Mouse (Mus musculus): Measurements from ENCODE around the gene Cdk18.
A peak's percentile ranks its signal among the peaks of the same experiment; 100 is the strongest.

The Cdk18 gene

DNA sequence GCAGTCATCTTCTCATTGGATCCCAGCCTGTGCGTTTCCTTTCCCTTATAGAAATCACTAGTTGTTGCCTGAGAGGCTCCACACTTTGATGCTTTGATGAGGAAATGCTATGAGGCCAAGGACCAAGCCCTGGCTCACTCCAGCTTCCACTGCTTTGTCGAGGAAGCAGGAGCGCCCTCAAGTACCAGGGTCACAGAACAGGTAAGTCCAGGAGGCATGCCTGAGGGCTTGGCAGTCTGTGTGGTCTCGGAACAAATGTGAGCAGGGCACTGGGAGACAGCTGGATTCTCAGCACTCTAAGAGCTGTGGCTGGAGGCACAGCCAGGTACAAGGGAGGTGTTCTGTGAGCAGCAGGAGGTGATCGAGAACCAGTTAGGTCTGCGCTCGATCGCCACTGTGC, 27.1 kb downstream of the Cdk18 start:
- DNase-seq (ENCODE audit: low spot score), result no peak

DNA sequence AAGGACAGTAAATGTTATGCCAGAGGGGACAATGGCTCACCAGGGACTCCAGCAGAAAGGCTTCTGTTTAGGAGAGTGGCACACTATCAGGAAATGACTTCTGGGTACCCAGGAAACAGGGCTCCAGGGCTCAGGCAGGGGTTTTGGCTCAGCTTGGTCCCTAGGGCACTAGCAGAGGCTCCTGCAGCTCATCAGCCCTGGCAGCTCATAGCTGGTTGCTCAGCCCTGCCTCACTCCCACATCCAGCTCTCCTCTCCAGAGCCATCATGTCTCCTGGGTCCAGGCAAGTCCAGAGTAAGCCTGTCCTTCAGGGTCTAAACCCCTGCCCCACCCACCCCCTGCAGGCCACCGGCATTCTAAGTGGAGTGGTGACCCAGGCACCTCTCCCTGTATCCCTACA, 28.1 kb downstream of the Cdk18 start:
- no peak for DNase-seq (ENCODE audit: low spot score)

DNA sequence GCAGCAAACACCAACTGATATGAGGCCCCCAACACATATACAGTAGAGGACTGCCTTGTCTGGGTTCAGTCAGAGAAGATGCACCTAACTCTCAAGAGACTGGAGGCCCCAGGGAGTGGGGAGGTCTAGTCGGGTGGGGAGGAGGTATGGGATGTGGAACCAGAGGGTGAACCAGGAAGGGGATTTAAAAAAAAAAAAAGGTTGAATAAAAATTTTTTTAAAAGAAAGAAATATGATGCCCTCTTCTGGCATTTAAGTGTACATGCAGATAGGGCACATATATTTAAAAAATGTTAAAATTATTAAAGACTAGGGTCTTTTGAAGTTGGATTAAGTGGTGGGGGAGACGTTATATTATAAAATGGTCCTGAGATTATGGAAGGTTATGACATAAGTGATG, 30.1 kb downstream of the Cdk18 start:
- no peak for DNase-seq (ENCODE audit: low spot score)

DNA sequence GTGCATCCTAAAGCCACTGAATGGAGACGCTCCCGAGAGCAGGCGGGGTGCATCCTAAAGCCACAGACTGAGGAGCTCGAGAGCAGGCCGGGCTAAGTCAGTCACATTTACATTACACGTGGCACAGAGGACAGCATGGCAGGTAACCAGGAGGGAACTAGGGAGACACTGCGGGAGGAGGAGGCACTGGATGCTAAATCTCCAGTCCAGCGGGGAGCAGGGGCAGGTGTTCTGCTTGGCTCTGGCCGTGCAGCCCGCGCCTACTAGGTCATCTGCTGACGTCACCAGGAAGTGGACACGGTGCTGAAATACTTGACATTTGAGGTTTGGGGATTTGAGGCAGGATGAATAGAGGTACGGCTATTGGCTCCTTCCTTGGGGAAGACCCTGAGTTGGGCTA, 35.1 kb downstream of the Cdk18 start:
- no peak for DNase-seq (ENCODE audit: low spot score)

DNA sequence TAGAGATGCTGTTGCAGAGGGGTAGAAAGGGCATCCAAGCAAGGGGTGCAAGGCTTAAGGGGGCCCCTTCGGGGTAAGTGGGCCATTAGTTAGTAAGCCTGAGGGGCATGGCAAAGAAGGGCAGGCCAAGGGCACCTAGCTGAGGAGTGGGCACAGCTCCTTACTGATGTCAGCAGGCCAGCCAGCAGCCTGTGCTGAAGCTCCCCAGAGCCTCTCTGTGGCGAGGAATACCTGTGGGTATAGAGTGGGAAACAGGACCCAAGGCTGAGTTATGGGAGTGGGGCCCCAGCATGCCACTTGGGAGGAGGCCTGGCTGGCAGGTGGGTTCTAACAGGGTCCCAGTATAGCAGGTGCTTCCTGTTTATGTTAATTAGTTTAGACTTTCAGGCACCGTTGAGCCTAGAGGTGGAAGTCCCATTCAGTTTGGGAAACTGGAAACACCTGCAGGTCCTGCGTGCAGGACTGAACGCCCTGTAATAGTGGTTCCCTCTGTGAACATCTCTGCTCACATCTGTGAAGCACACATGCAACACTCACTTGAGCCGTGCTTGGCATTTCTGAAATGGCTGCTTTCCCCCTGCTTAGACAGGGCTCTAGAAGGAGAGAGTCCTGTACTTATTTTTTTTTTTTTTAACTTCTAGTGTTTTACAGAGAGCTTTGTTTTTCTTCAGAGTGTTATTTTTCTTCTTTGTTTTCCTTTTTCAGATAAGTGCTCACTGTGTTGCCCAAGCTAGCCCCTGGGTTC, 37.4 kb downstream of the Cdk18 start:
- DNase-seq (ENCODE audit: low spot score), result no peak

DNA sequence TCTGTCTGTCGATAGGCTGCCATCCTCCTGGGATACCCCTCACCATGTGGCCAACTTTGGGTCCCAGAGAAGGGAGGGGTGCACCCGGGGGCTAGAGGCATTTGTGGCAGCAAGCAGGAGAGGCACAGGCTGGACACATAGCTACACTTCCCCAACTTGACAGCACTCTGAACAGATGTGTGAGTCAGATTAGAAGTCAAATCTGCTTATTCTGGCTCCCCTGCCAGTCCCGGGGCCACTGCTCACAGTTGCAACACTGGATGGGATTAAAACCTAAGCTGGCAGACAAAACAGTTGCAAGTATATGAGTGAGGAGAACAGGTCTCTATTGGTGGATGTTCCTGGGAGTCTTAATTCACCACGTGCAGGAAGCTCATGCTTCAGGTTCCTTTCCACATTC, 39.7 kb downstream of the Cdk18 start:
- DNase-seq (ENCODE audit: low spot score), result no peak

DNA sequence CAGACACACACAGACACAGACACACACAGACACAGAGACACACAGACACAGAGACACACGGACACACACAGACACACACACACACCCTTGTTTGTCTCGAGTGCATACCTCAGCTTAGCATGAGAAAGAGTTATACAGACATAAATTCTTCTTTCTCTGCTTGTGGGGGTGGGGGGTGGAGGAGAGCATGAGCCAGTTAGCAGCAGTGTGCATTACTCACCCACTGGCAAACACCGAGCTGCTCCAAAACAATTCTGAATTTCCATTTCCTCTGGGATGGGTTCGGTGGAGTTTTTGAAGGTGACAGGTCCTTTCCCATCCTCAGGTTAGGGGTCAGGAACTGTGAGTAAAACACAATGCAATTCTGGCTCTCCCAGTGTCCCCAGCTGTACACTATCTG, 40.5 kb downstream of the Cdk18 start:
- no peak for DNase-seq (ENCODE audit: low spot score)

DNA sequence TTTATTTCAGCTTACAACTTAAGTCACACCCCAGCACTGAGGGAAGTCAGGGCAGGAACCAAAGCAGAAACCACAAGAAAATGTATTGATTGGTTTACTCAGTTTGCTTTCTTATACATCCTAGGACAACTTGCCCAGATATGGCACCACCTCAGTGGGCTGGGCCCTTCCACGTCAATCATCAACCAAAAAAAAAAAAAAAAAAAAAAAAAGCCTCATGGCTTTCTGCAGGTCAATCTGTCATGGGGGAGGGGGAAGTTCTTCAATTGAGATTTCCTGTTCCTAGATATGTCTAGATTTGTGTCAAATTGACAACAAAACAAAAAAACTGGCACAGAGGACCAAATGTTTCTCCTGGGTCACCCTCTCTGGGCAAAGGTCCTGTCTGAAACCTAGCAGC, 41.4 kb downstream of the Cdk18 start:
- no peak for DNase-seq (ENCODE audit: low spot score)

DNA sequence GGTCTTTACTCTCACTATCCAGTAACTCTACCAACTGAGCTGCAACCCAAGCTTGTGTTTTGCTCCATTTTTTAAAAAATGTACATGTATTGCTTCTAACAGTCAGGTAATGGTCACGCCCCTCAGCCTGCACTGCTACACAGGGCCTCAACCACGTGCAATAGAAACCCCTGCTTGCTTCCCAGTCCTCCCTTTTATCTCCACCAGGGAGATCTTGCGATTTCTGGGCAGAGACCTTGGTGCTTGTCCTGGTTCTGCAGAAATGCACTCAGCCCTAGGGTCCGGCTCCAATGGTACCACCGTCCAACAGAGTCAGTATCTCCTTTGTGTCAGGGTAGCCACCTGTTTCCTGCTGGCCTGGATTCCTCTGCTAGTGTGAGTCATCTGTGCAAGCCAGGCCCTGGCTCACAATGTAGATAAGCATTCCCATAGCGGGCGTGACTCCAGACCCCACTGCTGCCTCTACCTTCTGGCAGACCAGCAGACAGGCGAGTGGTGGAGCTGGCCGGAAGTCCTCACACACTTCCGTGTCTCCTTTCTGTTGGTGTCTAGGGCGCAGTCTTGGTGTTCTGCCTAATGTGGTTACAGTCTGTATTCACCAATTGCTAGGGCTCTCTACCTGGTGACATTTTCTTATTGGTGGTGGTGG, 44.0 kb downstream of the Cdk18 start:
- DNase-seq (ENCODE audit: low spot score), result no peak

DNA sequence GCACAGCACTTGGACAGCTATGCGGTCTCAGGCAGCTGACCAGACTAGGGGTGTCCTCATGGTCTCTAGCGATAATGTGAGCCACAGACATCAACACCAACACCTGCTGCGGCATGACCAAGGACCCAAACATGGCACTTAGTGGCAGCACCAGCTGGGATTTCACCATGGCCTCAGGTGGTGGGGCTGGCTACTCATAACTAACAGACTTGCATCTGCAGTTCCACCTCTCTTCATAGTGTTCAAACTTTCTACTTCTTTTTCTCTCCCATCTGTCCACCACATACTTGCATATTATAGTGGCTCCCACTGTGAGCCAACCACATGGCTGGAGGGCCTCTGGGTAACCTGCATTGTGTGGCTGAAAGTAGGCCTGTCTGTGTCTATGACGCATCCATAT, 46.2 kb downstream of the Cdk18 start:
- DNase-seq (ENCODE audit: low spot score), result no peak

DNA sequence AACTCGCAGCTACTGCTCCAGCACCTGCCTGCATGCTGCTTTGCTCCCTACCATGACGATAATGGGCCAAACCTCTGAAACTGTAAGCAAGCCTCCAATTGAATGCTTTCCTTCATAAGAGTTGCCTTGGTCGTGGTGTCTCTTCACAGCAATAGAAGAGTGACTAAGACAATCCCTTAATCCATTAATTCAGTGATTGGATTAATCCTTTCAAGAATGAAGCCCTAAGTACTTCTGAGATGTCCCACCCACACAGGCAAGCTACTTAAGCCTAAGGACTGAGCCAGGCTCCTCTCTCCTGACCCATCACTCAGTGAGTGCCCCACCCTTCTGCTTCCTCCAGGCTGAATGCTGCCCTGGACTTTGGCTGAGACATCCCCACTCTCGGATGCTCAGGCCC, 49.2 kb downstream of the Cdk18 start:
- DNase-seq (ENCODE audit: low spot score), result no peak

DNA sequence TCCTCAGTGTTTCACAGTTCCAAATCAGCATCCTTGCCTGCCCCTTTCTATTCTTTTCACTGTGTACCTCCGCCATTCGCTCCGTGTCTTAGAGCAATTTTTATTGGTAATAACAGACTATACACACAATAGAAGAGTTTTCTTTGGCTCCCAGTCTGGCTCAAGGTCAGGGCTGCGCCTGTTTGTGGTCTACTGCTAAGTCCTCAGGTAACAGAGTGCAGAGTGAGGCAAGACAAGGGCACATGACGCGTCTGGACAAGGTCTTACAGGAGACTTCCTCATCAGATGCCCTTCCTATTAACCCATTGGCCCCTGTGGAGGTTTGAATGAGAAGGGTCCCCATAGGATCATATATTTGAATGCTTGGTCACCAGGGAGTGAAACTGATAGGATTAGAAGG, 49.7 kb downstream of the Cdk18 start:
- no peak for DNase-seq (ENCODE audit: low spot score)

DNA sequence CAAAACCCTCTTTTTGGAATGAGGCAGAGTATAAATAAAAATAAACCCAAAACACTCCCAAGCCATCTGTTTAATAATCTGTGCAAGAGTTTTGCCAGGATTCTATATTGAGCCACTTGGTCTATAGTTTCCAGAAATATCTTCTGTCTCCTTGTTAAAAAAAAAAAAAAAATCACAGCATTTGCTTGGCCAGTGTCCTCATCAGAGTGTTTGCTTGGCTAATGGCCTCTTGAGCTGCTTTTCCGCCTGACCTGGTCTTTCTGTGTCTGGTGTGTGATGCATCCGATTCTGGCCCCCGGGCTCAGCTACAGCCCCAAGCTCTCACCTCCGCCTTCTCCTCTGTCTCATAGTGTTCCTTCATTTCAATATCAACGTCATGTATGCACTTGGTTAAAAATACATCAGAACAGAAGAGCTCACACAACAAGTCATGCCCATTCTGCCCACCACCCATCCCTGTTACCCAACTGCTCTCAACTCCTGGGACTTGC, 51.3 kb downstream of the Cdk18 start:
- no peak for DNase-seq (ENCODE audit: low spot score)

DNA sequence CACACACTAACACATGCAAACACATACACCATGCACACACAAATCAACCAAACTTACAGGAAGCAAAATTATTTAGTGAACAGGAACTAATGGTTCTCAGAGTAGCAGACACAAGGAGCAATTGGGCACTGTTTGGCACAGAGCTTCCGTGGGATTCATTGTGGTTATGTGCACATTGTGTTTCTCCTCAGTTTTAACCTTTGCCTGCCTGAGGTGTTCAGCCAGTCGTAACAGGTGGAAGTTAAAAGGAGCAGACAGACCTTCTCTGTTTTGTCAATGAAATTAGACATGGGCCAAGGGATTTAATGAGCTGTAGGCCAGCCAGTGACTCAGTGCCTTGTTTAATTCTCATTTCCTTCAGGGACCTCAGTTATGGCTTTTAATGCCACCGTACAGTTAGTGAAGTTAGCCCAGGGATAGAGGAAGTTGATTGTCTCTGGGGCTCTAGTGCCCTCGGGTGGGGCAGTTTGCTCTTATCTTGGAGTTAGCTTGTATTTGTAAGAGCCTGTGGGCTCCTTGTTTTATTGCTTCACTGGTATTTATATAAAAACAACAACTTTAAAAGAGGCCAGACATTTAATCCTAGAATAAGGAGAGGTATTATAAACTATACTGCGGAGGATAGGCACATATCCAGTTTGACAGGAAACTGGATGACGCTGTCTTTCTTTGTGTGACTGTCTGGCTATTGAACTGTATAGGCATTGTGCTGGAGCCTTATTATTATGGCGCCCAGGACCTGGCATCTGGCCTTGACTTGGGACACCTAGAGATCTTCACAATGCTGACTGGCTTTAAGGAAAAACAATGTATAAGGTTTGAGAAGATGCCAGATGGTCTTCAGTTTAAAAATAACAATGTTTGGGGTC, 54.1 kb downstream of the Cdk18 start:
- no peak for DNase-seq (ENCODE audit: low spot score)

DNA sequence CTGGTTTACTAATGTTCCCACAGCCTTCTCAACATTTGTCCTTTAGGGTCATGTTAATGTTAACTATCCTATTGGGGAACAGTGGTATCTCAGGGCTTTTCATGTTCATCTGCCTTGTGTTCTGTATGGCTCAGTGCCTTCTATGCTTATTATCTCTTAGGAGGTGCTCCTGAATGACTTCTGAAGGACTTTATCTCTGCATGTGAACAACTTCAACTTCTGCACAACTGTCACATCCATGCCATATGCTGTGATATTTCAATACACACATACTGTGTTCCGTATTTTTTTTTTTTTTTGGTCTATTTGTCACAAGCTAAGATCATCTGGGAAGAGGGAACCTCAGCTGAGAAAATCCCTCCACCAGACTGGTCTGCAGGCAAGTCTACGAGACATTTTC, 61.1 kb downstream of the Cdk18 start:
- DNase-seq (ENCODE audit: low spot score), result no peak

DNA sequence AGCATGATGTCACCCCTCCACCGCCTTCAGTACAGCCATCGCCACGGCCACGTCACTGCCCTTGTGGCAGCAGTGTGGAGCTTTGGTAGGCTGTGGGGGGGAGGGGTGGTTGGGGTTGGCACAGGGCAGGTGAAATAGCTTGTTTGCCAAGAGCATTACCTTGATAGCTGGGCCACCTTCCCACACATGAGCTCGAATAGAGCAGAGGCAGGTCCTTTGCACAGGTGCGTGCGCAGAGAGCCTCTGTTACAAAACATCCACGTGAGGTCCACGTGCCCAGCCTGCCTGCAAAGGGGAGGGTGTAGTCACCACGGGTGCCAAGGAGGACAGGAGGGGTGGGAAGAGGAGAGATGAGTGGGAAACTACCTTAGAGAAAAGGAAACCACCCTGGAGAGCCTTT, 63.9 kb downstream of the Cdk18 start:
- DNase-seq (ENCODE audit: low spot score), result no peak

DNA sequence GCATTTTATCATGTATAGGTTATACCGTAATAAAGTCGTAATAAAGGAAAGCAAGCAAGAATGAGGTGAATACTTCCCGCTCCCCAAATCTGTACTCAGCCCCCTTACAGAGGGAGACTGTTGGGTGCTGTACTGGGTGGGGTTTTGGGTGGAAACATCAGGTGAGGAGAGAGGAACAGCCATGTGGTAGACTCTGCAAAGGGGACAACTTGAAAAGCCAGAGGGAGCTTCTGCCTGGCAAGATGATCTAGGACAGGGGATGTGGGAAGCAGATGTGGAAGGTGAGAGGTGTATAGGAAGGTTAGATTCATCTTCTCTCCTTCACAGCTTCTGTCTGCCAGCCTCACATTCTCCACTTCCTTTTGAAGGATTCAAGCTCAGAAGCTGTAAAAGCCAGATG, 68.8 kb downstream of the Cdk18 start:
- no peak for DNase-seq (ENCODE audit: low spot score)

DNA sequence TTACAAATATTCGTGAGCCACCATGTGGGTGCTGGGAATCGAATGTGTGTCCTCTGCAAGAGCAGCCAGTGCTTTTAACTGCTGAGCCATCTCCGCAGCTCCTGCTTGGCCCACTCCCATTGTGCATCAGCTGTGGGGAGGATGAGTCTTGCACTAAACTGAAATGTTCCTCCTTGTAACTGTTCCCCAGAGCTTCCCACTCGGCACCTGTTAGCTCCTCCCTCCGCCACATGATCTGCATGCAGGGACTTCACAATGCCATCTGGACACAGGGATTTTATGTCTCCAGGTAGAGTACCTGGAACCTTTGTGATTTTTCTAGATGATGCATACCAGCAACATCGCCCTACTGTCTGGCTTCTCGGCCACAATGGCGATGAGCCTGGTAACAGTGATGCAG, 70.0 kb downstream of the Cdk18 start:
- no peak for DNase-seq (ENCODE audit: low spot score)

DNA sequence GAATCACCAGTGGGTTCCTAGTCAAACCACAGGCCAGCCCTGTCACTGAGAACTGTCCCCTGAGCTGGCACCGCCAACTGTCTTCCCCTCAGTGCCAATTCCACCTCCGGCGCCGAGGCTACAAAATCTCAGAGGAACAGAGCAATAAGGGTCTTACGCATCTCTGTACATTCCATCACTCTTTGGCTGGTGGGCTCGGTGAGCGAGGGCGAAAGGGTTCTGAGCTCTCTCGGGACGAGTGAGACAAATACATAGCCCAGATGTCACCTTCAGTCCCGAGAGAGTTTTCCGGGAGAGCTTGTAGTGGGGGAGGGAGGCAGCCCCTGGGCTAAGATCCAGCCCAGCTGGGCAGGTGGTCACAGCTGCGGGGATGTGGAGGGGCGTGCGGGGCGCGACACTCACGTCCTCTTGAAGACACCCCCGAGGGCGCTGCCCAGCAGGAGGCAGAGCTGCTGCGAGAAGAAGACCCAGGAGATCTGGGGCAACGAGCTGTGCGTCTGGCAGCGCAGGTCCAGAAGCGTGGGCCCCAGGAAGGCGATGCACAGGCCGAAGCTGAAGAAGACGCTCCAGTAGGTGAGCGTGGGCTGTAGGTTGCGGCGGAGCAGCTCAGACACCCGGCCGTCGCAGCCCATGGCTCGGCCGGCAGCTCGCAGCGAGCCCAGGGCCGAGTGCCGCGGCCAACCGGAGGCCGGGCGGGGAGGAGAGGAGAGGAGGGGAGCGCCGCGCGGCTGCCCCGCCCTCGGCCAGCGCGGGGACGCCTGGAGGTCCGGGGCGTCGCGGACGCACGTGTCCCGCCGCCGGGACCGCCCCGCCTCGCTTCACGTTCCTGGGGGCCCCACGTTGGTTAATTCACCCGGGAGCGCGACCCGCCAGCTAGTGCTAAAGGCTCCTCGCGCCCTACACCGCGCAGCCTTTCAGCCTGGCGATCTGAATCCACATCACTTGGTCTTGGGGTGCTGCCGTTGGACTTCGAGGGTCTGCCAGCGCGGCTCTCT, 71.9 kb downstream of the Cdk18 start, which contains the start of gene Mfsd4a:
Gene Mfsd4a (minus strand): TSS at position 802 of the 995 bp plus-strand sequence.
- DNase-seq (ENCODE audit: low spot score), result peak; percentile 67

DNA sequence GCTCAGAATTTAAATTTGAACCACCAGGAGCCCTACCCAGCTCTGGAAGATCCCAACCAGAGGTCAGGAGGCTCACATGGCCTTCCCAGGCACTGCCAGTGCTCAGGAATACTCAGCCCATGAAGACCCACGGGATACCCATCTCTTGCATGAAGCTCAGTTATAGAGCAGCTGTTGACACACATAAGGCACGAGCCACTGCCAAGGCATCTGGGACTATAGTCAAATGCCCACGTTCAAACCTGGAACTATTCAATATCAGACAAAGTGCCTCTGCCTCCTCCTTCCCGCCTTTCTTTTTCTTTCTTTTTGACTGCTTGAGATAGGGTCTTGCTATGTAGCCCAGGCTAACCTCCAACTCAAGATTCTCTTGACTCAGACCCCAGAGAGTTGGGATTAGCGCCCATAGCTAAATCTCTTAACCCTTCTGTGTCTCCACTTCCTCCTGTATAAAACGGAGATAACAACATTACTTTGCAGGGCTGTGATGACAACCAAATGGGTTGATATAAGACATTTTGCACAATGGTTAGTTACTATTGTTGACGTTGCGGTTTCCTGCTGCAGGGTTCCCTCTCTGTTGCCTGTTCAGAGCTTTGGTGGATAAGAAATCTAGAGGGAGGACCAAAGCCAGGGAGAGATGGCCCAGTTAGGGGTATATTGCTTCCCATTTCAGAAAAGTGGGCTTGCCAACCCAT, 73.9 kb downstream of the Cdk18 start:
- DNase-seq (ENCODE audit: low spot score), result no peak

DNA sequence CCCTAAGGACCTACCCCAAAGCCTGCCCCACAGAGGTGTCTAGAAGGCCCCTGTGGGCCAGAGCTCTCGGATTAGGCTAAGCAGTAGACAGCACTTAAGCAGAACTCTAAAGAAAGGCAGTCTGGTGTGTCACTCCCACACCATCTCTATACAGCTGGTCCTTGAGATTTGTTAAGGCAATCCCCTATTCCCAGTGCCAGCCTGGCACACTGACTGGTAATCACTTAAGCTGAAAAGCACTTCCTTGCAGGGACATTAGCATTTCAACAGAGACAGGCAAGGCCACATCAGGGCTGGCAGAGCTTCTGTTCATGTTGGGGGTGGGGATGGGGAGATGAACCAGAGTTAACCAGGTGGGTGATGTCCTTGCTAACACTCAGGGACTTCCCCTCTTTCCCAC, 74.5 kb downstream of the Cdk18 start:
- DNase-seq (ENCODE audit: low spot score), result no peak

All from testis, postnatal 10 days (tissue).